Mouse (Mus musculus): ENCODE results near the gene Atp5j2.

Gene Atp5j2

GRCm38 (mm10) chr5:145191962-145192361, at the start of gene Atp5j2:
TSS of gene Atp5j2 (minus strand) at chr5:145192062.
- TF ChIP-seq GATA4 (IDR thresholded peaks at IDR 0.05; ENCODE audit: insufficient replicate concordance, low read length), result no peak

GRCm38 (mm10) chr5:145234636-145235035, 42.8 kb upstream of the Atp5j2 start:
- no peak for TF ChIP-seq GATA4 (IDR thresholded peaks at IDR 0.05; ENCODE audit: insufficient replicate concordance, low read length)

GRCm38 (mm10) chr5:145231893-145232411, 40.1 kb upstream of the Atp5j2 start:
- TF ChIP-seq GATA4 (IDR thresholded peaks at IDR 0.05; ENCODE audit: insufficient replicate concordance, low read length), result no peak

- peak; percentile 94 for TF ChIP-seq GATA4 (IDR thresholded peaks at IDR 0.05; ENCODE audit: insufficient replicate concordance, low read length)
Observed at GRCm38 (mm10) chr5:145231367-145231871, 39.6 kb upstream of the Atp5j2 start, which contains the start of gene Zfp655. TSS of gene Zfp655 (plus strand) at chr5:145231715.

- TF ChIP-seq GATA4 (IDR thresholded peaks at IDR 0.05; ENCODE audit: insufficient replicate concordance, low read length), result no peak
Observed at GRCm38 (mm10) chr5:145230641-145231040, 38.8 kb upstream of the Atp5j2 start.

GRCm38 (mm10) chr5:145226453-145226852, 34.6 kb upstream of the Atp5j2 start:
- TF ChIP-seq GATA4 (IDR thresholded peaks at IDR 0.05; ENCODE audit: insufficient replicate concordance, low read length), result peak; percentile 65

GRCm38 (mm10) chr5:145223395-145223794, 31.5 kb upstream of the Atp5j2 start:
- TF ChIP-seq GATA4 (IDR thresholded peaks at IDR 0.05; ENCODE audit: insufficient replicate concordance, low read length), result no peak

GRCm38 (mm10) chr5:145222840-145223239, 31.0 kb upstream of the Atp5j2 start:
- TF ChIP-seq GATA4 (IDR thresholded peaks at IDR 0.05; ENCODE audit: insufficient replicate concordance, low read length), result no peak

GRCm38 (mm10) chr5:145219981-145220380, 28.1 kb upstream of the Atp5j2 start:
- no peak for TF ChIP-seq GATA4 (IDR thresholded peaks at IDR 0.05; ENCODE audit: insufficient replicate concordance, low read length)

- no peak for TF ChIP-seq GATA4 (IDR thresholded peaks at IDR 0.05; ENCODE audit: insufficient replicate concordance, low read length)
Observed at GRCm38 (mm10) chr5:145218671-145219070, 26.8 kb upstream of the Atp5j2 start.

GRCm38 (mm10) chr5:145218206-145218605, 26.3 kb upstream of the Atp5j2 start:
- no peak for TF ChIP-seq GATA4 (IDR thresholded peaks at IDR 0.05; ENCODE audit: insufficient replicate concordance, low read length)

- no peak for TF ChIP-seq GATA4 (IDR thresholded peaks at IDR 0.05; ENCODE audit: insufficient replicate concordance, low read length)
Observed at GRCm38 (mm10) chr5:145217746-145218145, 25.9 kb upstream of the Atp5j2 start.

GRCm38 (mm10) chr5:145214679-145215078, 22.8 kb upstream of the Atp5j2 start:
- TF ChIP-seq GATA4 (IDR thresholded peaks at IDR 0.05; ENCODE audit: insufficient replicate concordance, low read length), result no peak

- TF ChIP-seq GATA4 (IDR thresholded peaks at IDR 0.05; ENCODE audit: insufficient replicate concordance, low read length), result no peak
Observed at GRCm38 (mm10) chr5:145213505-145213904, 21.6 kb upstream of the Atp5j2 start.

GRCm38 (mm10) chr5:145212216-145212615, 20.4 kb upstream of the Atp5j2 start:
- no peak for TF ChIP-seq GATA4 (IDR thresholded peaks at IDR 0.05; ENCODE audit: insufficient replicate concordance, low read length)

GRCm38 (mm10) chr5:145211340-145211739, 19.5 kb upstream of the Atp5j2 start:
- TF ChIP-seq GATA4 (IDR thresholded peaks at IDR 0.05; ENCODE audit: insufficient replicate concordance, low read length), result no peak

- TF ChIP-seq GATA4 (IDR thresholded peaks at IDR 0.05; ENCODE audit: insufficient replicate concordance, low read length), result no peak
Observed at GRCm38 (mm10) chr5:145207954-145208353, 16.1 kb upstream of the Atp5j2 start.
